16 mouse cellular contexts compared by ENCODE assay signal in genomic region chr5:125291895-125292294, GRCm38 (mm10).
"Had no signal": no experiment of that assay in that cellular context is flagged by ENCODE, and none has a peak within 500 bp of the region (broad histone marks: within the 10 kb centered on the region; RNA-seq: fewer than 3 reads in every experiment).

No protein-coding gene starts in this region.

- DNase-seq: kidney, adult 9 months; kidney, postnatal 14 days; kidney, postnatal 4 days; left cerebral cortex, postnatal 4 days; liver, embryonic 13.5 days; lung, adult 2 months; right cerebral cortex, adult 18-20 months; right cerebral cortex, postnatal 14 days; right cerebral cortex, postnatal 4 days; thymus, postnatal 25 days had no signal

- H3K9ac ChIP-seq: limb, embryonic 12.5 days; limb, embryonic 15.5 days; liver, embryonic 13.5 days; midbrain, embryonic 13.5 days had no signal

- H3K27ac ChIP-seq: limb, embryonic 12.5 days; limb, embryonic 15.5 days; liver, embryonic 13.5 days; midbrain, embryonic 10.5 days; midbrain, embryonic 13.5 days had no signal

- H3K4me3 ChIP-seq: limb, embryonic 12.5 days; limb, embryonic 15.5 days; liver, embryonic 13.5 days; megakaryocyte, embryonic 14.5 days; midbrain, embryonic 10.5 days; midbrain, embryonic 13.5 days had no signal

- H3K27me3 ChIP-seq: limb, embryonic 12.5 days; limb, embryonic 15.5 days; liver, embryonic 13.5 days; megakaryocyte, embryonic 14.5 days; midbrain, embryonic 13.5 days had no signal

- H3K4me1 ChIP-seq: liver, embryonic 13.5 days; midbrain, embryonic 10.5 days; midbrain, embryonic 13.5 days had no signal

- ATAC-seq: midbrain, embryonic 13.5 days; midbrain, embryonic 16.5 days had no signal

- H3K9me3 ChIP-seq: limb, embryonic 15.5 days; midbrain, embryonic 13.5 days had no signal

- H3K4me2 ChIP-seq: limb, embryonic 12.5 days; limb, embryonic 15.5 days; liver, embryonic 13.5 days; midbrain, embryonic 13.5 days had no signal
